Mouse (Mus musculus): ENCODE measurements at regions not wholly inside any gene's neighbourhood (a gene's known extent, or its start where the extent isn't known, plus 50 kb on each side); places are given as distances from the start of the nearest gene placed in this dataset.
A peak's percentile ranks its signal among the peaks of the same experiment; 100 is the strongest.

- DNase-seq (ENCODE audit: low read depth), result peak; percentile 29
Measured at GRCm38 (mm10) chr11:42067788-42068187, 67.1 kb upstream of the Gabrg2 start.

DNA sequence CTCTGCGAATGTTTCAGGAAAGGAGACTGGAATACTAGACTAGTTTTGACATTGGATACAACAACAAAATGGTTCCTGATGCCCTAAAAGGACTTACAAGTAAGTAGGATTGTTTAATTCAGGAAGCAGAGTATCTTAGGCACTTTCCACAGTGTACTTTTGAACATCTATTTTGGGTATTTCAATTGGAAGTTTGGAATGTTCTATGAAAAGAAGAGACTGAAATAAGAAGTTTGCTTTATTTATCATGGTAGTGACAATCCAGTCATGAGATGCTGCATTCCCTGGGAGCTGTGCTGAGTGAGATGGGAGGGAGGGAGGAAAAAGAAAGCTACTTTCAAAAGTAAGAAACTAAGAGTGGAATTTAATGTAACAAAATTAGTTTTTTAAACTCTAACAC lies 50.9 kb upstream of the Gabrg2 start:
- no peak for DNase-seq (ENCODE audit: low read depth)
